Mouse (Mus musculus): Measurements from ENCODE around the gene Chn2.

Chn2 gene

DNA sequence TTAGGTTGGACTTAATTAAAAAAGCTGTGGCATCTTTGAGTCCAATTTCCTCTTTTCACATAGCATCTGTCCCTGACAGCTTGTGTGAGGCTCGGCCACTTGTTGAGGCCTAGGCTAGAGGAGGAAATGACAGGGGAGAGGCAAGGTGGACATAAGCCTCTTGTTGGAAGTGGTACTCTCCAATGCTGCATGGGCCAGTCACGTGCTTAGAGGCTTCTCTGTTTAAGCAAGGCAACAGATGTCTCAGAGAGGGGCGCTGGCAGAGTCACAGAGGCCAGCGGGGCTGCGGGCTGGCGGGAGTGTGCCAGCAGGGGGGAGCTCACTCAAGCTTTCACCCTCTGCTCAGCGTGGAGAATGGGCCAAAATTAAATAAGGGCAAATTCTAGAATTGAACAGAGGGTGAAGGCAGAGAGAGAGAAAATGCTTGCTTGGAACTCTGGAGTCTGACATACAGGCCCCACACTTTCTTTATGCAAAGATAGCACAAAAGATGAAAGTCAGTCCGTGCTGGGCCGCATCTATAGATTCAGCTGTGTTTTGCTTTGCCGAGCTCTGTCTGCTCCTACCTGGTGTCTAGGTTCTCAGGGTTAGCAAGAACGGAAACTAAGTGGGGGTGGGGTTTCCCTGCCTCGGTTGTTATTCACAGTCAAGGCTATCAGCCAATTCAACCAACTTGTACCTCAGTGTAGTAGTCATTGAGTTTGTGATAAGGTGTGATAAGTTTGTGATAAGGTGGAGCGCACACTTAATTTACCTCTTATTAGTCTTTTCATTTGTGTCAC lies 80.7 kb downstream of the Chn2 start:
- DNase-seq = no peak

DNA sequence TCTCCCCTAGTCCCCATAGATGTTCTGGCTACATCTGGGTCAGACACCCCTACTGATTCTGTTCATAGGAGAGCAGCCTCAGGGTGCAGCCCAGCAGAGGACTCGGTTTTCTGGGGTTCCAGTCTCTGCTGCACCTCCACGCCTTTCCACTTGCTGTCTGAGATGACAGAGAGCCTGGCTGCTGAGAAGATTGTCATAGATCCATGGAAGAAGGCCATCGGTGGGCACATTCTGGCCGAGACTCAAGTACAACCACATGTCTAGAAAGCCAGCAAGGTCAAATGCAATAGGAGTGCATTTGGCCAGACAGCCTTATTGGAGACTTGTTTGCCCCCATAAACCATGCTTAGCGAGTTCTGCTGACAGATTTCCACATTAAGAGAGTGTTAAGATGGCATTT lies 81.5 kb downstream of the Chn2 start:
- no peak for DNase-seq

- no peak for DNase-seq
Measured at GRCm38 (mm10) chr6:54124519-54124918, 85.2 kb downstream of the Chn2 start.

- DNase-seq = no peak
Measured at GRCm38 (mm10) chr6:54125536-54125935, 86.2 kb downstream of the Chn2 start.

DNA sequence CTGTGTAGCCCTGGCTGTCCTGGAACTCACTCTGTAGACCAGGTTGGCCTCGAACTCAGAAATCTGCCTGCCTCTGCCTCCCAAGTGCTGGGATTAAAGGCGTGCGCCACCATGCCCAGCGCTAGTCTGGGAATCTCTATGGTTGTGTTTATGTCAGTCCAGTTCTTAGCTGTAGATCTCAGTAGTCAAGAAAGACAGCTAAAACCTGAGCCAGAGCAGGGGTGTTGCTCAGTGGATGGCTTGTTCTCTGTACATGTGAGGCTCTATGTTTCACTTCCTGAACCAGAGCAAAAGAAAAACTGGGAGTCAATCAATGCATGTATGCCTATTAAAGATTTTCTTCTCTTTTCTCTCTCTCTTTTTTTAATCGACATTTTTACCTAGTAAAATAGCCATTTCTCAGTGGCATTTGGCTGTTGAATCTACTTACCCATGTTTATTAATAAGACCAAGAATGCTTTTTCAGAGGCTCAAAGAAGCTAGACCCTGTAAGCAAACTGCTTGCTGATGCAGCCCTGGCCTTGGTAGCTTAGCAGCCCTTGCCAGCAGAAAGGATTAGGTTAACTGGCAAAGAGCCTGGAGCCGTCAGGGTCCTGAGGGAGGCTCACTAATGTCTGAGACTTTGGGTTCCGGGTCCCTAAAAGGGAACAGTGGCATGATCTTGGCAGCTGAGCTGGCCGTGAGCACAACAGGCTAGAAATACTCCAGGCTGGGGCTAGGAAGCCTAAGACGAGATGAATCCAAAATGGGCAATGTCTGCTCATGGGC lies 87.1 kb downstream of the Chn2 start:
- no peak for DNase-seq

DNA sequence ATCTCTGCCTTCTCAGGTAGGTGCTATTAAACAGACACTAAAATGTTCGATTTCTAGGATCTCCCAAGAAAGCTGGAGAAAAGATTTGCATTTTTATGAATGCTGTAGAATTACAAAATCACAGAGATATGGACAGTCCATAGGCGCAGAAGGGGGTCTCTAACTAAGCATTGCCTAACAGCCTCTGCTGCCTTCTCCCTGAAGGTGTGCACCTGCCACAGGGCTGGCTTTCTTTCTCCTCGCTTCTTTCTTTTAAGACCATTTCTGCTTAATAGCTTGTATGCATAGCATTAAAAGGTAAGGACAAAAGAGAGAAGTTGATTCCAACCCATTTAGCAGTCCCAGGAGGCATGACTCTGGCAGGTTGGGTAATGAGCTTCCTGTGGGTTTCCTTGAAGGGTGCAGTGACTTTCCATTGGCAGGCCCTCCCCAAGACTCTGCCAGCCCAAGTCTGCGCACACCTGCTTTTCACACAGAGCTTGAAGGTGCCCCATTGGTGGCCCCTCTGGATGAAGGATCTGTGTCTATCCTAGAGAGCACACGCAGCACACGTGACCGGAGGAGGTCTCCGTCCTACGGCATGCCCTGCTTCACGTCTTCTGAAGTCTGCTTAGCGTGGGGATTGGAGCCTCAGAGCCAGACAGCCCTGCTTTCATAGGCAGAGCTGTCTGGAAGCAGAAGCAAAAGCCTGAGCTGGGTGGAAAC lies 87.8 kb downstream of the Chn2 start:
- DNase-seq = no peak

DNA sequence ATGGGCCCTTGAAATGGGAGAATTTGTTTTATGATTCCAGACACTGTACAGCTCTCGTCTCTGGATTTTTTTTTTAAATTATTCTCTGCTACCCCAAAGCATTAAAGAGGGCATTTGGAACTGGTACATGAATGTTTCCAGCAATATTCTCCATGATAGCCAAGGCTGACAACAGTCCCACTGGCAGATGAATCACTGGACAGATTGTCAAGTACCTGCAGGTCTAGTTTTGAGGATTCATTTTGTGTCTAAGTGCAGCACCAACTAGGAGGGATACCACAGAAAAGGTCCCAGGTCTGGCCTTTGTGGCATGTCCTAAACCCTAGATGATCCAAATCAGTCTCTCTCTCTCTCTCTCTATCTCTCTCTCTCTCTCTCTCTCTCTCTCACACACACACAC lies 89.3 kb downstream of the Chn2 start:
- no peak for DNase-seq

DNA sequence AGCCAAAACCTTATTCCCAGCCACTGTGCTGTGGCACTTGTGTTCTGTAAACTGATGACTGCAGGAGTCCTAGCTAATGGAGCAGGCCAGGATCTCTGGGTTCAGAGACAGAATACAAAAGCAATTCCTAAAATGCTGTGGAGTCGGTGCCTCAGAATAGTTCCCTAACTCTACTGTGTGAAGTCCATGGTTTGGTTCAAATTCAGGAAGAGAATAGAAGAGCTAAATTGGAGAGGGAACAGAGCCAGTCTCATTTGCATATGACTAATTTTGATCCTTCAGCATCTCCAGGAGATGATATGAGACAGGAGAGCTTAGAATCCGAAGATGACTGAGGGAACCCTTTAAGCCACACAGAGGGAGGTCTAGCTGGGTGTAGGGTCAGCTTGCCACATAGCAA lies 90.2 kb downstream of the Chn2 start:
- DNase-seq = no peak

DNA sequence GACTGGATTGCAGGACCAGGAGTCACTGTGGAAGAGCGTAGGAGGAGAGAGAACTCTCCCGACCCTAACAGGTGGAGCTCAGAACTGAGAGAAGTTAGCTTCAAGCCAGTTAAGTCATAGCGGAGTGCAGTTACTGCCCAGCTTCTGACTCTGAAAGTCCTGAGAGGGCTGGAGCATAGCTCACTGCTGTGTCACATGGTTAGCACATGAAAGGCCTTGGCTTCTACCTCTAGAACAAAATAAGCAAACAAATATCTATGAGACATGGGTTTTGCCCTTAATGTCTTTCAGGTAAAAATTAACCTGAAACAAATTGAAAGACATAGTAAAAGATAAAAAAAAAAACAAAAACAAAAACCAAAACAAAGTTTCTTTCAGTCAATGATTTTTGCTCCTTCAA lies 91.5 kb downstream of the Chn2 start:
- DNase-seq = peak; percentile 13

- no peak for DNase-seq
Measured at GRCm38 (mm10) chr6:54132576-54132975, 93.2 kb downstream of the Chn2 start.

DNA sequence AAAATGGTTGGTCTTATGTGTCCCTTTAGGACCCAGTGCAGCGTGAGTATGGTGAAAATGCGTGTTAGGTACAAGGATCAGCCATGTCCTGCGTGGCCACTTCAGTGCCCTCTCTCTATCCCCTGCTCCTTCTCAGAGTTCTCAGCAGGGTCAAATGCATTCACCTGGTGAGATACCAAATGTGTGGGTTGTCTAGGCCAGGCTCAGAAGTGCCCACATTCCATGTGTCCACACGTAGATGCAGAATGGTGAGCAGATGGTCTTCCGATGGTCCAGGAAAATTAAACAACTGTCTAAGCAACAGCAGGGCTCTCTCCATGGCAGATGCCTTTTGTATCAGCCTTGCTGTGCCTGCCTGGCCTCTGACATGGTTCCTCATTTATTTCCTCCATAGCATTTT lies 93.9 kb downstream of the Chn2 start:
- no peak for DNase-seq

DNA sequence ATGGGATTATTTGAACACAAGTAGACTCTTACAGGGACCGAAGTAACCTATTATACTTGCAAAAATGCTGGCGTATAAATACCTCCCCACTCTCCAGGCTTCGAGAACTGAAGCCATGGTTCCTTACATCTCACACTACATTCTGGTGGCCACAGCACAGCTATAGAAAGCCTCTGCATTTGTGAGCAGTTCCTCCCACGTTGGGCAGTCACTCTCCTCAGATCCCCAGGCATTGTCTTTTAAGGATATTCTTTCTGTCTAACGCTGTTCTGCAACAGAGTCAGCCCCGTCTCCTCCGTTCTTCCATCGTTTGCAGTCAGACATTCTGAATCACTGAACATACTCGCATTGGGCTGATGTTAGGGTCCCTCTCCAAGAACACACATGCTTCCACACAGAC lies 98.8 kb downstream of the Chn2 start:
- no peak for DNase-seq

DNA sequence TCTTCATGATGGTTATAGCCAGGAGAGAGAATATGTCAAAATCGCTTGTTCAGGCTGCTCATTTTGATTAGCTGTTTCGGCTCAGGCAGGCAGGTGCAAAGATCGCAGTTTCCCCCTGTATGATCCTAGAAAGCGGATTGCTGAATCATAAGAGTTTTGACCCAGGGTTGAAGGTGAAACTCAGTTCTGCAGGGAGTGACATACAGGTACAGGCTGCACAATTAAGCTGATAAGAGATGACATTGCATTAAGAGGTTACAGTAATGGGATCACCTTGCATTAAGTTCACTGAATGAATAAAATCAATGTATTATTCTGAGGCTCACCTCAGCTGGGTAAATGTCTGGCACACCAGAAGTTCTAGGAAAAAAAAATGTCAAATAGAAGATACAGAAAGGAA lies 101.1 kb downstream of the Chn2 start:
- DNase-seq = no peak

GRCm38 (mm10) chr6:54141165-54141564 lies 101.8 kb downstream of the Chn2 start:
- peak; percentile 38 for DNase-seq

DNA sequence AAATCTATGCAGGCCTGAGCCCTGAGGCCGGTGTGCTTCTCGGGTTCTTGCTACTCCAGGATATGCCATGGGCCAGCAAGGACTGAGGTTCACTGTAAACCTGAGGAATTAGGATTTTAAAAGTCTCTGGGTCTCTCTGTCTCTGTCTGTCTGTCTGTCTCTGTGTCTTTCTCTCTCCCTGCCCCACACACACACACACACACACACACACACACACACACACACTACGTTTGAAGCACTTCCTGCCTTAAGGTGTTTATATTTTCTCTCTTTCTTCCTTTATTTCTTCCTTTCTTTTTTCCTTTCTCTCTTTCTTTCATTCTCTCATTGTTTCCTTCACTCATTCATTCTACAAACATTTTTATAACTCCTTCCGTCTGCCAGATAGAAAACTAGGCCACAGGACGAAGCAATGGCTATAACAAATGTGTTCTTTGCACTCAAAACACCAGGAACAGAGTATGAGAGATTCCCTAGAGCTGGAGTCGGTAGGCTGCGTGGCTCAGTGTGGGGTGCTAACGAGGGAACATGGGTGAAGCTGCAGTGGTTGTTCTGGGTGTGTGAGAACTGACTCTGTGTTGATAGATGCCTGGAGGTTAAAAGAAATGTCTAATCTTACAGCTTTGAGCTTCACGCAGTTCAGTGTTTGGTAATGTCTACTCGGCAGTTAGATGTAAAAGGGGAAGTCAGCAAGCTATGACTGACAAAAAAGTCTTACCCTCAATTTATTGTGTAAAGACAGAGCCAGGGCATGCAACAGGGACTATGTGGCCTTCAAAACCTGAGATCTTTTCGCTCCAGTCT lies 103.7 kb downstream of the Chn2 start:
- no peak for DNase-seq

DNA sequence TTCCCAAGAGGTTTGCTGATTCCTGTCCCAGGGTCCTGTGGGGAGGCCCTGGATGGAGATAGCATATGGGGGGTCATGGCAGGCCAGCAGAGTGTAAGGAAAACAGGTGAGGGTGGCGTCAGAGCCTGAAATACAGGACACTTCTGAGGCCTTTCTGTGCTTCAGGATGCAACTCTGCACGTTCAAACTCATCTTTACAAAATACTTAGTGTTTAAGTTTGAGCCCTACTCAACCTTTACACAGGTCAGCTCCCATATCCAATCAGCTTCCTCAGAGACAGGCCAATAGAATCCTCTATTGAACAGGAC lies 104.3 kb downstream of the Chn2 start:
- no peak for DNase-seq

GRCm38 (mm10) chr6:54148844-54149526 lies 109.6 kb downstream of the Chn2 start:
- no peak for DNase-seq

- DNase-seq = no peak
Measured at GRCm38 (mm10) chr6:54150821-54151220, 111.5 kb downstream of the Chn2 start.

DNA sequence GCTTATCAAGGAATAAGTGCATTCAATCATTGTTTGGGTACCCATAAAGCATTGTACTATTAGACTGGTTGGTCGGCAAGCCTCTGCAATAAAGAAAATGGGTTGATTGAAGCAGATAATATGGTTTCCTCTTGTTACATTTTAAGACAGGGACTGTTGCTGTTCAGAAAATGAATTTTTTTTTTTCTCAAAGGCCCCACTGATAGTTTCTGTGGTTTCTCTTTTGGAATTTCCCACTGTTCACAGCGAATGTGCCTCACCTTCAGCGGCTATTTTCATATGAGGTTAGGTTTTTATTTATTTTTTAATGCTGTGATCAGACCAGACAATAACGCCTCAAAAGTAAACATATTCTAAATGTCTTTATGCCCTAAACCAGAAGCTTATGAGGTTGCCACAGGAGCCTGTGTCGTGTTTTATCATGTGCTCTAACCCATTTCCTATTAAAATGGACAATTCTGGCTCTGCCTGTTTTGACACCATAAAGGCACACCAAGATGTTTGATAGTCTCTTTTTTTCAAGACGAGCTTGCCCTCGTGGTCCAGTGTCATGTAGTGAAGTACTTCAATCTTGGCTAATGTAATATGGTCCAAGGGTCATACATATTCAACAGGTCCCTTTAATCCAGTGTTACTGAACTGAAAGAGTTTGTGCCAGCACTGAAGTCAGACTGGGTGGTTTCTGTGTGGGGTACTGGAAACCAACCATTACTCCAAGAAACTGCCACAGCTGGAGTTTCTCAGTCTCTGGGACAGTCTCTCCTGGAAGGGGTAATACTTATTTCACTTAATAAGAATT lies 112.3 kb downstream of the Chn2 start:
- no peak for DNase-seq

DNA sequence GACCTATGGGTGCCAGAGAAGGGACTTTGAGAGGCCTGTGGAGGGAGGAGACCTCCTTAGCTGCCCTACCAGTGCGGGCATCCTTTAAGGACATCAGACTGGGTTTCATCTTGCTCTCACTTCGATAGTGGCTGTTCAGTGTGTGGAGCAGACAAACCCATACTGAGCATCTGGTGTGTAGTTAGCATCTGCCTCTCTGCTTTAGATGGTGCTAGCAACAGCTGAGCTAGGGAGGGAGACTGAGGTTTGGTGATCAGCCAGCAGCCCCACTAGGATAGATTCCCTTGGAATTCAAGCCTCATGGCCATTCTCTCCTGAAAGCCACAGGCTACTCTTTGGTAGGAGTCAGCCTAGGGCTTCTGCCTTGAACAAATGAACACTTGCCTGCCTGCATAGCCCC lies 117.7 kb downstream of the Chn2 start:
- no peak for DNase-seq

DNA sequence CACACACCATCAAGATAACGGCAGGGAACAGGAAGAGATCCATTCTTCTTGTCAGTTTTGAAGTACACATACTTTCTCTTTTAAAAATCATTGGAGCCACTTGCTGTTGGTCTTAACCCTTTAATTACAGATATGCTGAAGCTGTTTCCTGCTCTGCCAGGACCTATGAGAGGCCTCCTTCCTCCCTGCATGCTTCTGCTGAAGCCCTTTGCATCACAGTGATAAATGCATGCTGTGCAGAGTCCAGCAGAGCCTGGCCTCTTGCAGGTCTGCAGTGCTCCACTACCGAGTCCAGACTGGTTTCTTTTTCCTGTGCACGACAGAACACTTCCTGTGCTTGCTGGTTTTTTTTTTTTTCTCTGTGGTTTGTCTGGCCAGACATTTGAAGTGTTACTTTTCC lies 119.0 kb downstream of the Chn2 start:
- DNase-seq = peak; percentile 30

GRCm38 (mm10) chr6:54160677-54161076 lies 121.3 kb downstream of the Chn2 start:
- DNase-seq = no peak
